ENCODE assay signal across 18 mouse cellular contexts in the genomic region with DNA sequence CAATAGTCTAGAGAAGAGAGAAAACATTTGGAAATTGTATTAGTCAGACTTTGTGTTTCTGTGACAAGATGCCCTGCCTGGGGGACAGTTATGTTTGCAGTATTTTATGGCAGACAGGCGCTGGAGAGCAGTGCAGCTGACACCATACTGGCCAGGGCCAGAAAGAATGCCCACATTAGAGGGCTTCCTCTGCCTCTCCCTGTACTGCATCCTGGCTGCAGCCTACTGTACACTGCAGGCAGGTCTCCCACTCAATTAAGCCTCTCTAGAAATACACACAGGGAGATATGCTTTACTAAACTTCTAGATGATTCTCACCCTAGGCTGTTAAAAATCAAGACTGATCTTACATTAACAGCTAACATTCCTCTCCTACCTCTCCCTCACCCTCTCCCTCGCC.
"Had no signal": no experiment of that assay in that cellular context is flagged by ENCODE, and none has a peak within 500 bp of the region (broad histone marks: within the 10 kb centered on the region; RNA-seq: fewer than 3 reads in every experiment).

No protein-coding gene starts in this region.

- ATAC-seq: midbrain, embryonic 13.5 days had no signal

- H3K4me2 ChIP-seq: limb, embryonic 13.5 days; liver, embryonic 11.5 days; liver, embryonic 15.5 days; midbrain, embryonic 13.5 days; neural tube, embryonic 12.5 days had no signal

- H3K4me3 ChIP-seq: limb, embryonic 13.5 days; liver, embryonic 15.5 days; megakaryocyte, embryonic 14.5 days; midbrain, embryonic 13.5 days; myocyte; neural tube, embryonic 12.5 days had no signal

- H3K36me3 ChIP-seq: limb, embryonic 13.5 days; liver, embryonic 15.5 days; midbrain, embryonic 13.5 days; neural tube, embryonic 12.5 days had no signal

- H3K27ac ChIP-seq: kidney, postnatal 0 days; limb, embryonic 13.5 days; liver, embryonic 15.5 days; macrophage; midbrain, embryonic 13.5 days; neural tube, embryonic 12.5 days had no signal

- H3K9me3 ChIP-seq: limb, embryonic 13.5 days; liver, embryonic 15.5 days; megakaryocyte, embryonic 14.5 days; midbrain, embryonic 13.5 days; neural tube, embryonic 12.5 days had no signal

- H3K9ac ChIP-seq: limb, embryonic 13.5 days; liver, embryonic 15.5 days; midbrain, embryonic 13.5 days; neural tube, embryonic 12.5 days had no signal

- DNase-seq: kidney, adult 11 months; kidney, postnatal 36 days; layer of hippocampus, adult 9-11 months; layer of hippocampus, postnatal 36 days; lung, adult 2 months; lung, postnatal 10 days; right cerebral cortex, adult 18-20 months; right cerebral cortex, postnatal 25 days; thymus, postnatal 36 days had no signal

- H3K4me1 ChIP-seq: liver, embryonic 15.5 days; megakaryocyte, embryonic 14.5 days; neural tube, embryonic 12.5 days had no signal

- H3K27me3 ChIP-seq: limb, embryonic 13.5 days; liver, embryonic 15.5 days; megakaryocyte, embryonic 14.5 days; midbrain, embryonic 13.5 days; neural tube, embryonic 12.5 days had no signal
